Mouse (Mus musculus): Measurements from ENCODE around the gene Crls1. TPM values are rescaled to one million over a fixed set of nuclear protein-coding genes. Genes with fewer than 3 reads are reported as not detected.

Gene Crls1
- total RNA-seq, 2 experiments from 2014 or later = 20.6 to 21.5 TPM

- DNase-seq = no peak
- intact Hi-C loops (cut with DNase I) = no loop called here
Measured at GRCm38 (mm10) chr2:132880844-132881645, 34.6 kb downstream of the Crls1 start, which contains the start of gene Lrrn4. Gene Lrrn4 (minus strand): TSS chr2:132880891.

- intact Hi-C loops (cut with DNase I) = no loop called here
- no peak for DNase-seq
Measured at GRCm38 (mm10) chr2:132884303-132884967, 38.0 kb downstream of the Crls1 start.

GRCm38 (mm10) chr2:132885312-132885711 lies 38.8 kb downstream of the Crls1 start:
- intact Hi-C loops (cut with DNase I) = no loop called here
- DNase-seq = no peak

- intact Hi-C loops (cut with DNase I) = no loop called here
- DNase-seq = no peak
Measured at GRCm38 (mm10) chr2:132893826-132894225, 47.4 kb downstream of the Crls1 start.

- DNase-seq = no peak
Measured at GRCm38 (mm10) chr2:132898211-132898610, 51.7 kb downstream of the Crls1 start.

GRCm38 (mm10) chr2:132900596-132900995 lies 54.1 kb downstream of the Crls1 start:
- no peak for DNase-seq
- intact Hi-C loops (cut with DNase I) = loop anchor here (5.0 to 10.0 kb wide), 2 partner anchors 186 to 383 kb away; no protein-coding TSS in a partner anchor

More at GRCm38 (mm10) chr2:132898211-132898610, 51.7 kb downstream of the Crls1 start:
- intact Hi-C loops (cut with DNase I) = no loop called here

GRCm38 (mm10) chr2:132901636-132902035 lies 55.2 kb downstream of the Crls1 start:
- no peak for DNase-seq
- intact Hi-C loops (cut with DNase I) = loop anchor here (5.0 to 10.0 kb wide), 2 partner anchors 187 to 384 kb away; no protein-coding TSS in a partner anchor

GRCm38 (mm10) chr2:132902056-132902455 lies 55.6 kb downstream of the Crls1 start:
- intact Hi-C loops (cut with DNase I) = loop anchor here (5.0 to 10.0 kb wide), 2 partner anchors 187 to 385 kb away; no protein-coding TSS in a partner anchor
- no peak for DNase-seq

- intact Hi-C loops (cut with DNase I) = loop anchor here (1.0 to 10.0 kb wide), 3 partner anchors 57 to 386 kb away; partner anchors contain the start of gene Crls1
- peak; percentile 51 to 76 for DNase-seq
Measured at GRCm38 (mm10) chr2:132903498-132903897, 57.0 kb downstream of the Crls1 start.

- no peak for DNase-seq
- intact Hi-C loops (cut with DNase I) = loop anchor here (5.0 to 10.0 kb wide), 3 partner anchors 190 to 588 kb away; no protein-coding TSS in a partner anchor
Measured at GRCm38 (mm10) chr2:132904961-132905360, 58.5 kb downstream of the Crls1 start.

- peak; percentile 38 to 59 for DNase-seq
- intact Hi-C loops (cut with DNase I) = loop anchor here (5.0 to 10.0 kb wide), 2 partner anchors 192 to 589 kb away; no protein-coding TSS in a partner anchor
Measured at GRCm38 (mm10) chr2:132906763-132907162, 60.3 kb downstream of the Crls1 start.

- DNase-seq = no peak
- intact Hi-C loops (cut with DNase I) = no loop called here
Measured at GRCm38 (mm10) chr2:132914785-132915184, 68.3 kb downstream of the Crls1 start.

Other genes starting within 250 kb of the Crls1 start
- 10 to 100 TPM in 1 of 2 experiments, 1 to 10 TPM in 1; 8.7 to 18.3 TPM for gene Shld1, start 159.7 kb upstream of the Crls1 start, total RNA-seq (2021)
- gene Chgb, start 65.4 kb upstream of the Crls1 start, total RNA-seq (2021) = under 1 TPM; 0.42 to 0.50 TPM
- gene Trmt6, start 30.6 kb upstream of the Crls1 start, total RNA-seq (2021) = 10 to 100 TPM; 11.2 to 13.6 TPM
- gene Mcm8, start 30.5 kb upstream of the Crls1 start, total RNA-seq (2021) = 1 to 10 TPM; 2.9 to 3.7 TPM
- gene Lrrn4, start 34.2 kb downstream of the Crls1 start, total RNA-seq (2021) = 10 to 100 TPM in 1 of 2 experiments, 1 to 10 TPM in 1; 7.0 to 11.7 TPM
- not detected for gene Fermt1, start 99.2 kb downstream of the Crls1 start, total RNA-seq (2021)